Mouse (Mus musculus): ENCODE results near the gene Olfr350. TPM values are rescaled to one million over a fixed set of nuclear protein-coding genes. Genes with fewer than 3 reads are reported as not detected.

Olfr350 gene
- polyA plus RNA-seq (2017; shearing (Covaris generic)) = not detected

DNA sequence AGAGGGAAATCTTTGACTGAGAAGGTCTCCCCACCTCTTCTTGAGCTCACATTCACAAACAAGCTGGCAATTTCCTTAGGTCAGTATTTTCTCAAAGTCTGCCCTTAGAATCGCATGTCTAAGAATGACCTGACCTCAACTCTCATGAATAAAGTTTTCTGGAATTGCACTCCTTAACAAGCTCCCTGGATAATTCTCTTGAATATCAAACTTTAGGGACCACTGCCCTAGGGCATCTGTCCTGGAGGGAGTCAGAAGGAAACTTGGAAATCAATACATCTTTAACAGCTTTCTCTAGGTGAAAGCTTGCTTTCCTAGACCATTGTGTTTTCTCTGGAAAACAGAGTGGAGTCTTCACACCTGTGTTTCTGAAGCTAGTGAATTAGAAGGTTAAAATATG, at the start of gene Olfr350:
TSS of gene Olfr350 (plus strand) at position 301 of the 400 bp plus-strand sequence.
- ATAC-seq = no peak

DNA sequence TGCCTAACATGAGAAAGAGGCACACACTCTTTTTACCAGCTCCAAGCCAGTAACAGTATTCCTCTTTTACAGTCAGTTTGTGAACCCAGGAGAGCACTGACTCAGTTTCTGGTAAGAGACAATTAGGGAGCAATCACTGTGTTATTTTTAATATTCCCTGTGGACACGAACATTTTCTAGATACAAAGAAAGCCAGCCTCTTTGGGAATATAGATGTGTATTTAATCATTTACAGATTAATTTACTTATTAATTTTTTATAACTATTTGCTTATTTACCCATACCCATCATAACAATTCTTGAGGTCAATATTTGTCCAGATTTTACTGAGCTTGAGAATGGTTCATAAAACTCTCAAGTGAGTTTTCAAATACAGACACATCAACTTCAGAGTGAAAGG, 29.2 kb upstream of the Olfr350 start, which contains the start of gene Olfr3:
TSS of gene Olfr3 (minus strand) at position 101 of the 400 bp plus-strand sequence.
- no peak for ATAC-seq

DNA sequence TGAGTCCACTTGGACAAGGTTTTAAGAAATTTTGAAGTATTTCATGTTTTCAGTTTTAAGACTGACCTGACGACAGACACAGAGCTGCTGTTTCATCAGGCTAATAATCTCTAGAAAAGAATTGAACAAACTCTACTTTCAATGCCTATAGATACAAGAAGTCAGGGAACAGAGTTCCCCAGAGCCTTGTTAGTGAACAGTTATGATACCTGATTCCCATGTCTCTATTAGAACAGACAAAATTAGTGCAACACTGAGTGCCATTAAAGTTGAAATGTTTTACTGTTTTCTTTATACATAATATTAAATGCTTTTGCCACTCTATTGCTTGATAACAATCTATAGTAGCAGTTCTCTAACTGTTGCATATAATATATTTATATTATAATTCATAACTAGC, 16.4 kb downstream of the Olfr350 start, which contains the start of gene Olfr351:
TSS of gene Olfr351 (minus strand) at position 101 of the 400 bp plus-strand sequence.
- no peak for ATAC-seq

DNA sequence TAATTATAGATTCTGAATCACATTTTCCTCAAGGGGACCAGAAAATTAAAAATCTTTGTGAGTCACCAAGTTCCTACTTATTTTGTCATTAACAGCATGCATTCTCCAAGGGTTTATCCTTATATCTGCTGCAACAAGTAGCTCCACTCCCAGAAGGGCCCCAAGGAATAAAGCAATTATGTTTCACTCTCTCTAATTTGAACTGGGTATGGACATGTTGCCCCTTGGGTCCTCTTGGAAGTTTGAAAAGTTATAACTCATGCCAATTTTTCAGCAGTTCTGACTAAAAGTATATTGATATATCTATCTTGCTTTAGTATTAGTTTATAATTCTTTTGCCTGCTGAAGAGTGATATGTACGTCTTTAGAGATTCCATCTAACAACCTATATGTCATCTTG, 22.1 kb downstream of the Olfr350 start, which contains the start of gene Olfr352:
TSS of gene Olfr352 (plus strand) at position 301 of the 400 bp plus-strand sequence.
- no peak for ATAC-seq

DNA sequence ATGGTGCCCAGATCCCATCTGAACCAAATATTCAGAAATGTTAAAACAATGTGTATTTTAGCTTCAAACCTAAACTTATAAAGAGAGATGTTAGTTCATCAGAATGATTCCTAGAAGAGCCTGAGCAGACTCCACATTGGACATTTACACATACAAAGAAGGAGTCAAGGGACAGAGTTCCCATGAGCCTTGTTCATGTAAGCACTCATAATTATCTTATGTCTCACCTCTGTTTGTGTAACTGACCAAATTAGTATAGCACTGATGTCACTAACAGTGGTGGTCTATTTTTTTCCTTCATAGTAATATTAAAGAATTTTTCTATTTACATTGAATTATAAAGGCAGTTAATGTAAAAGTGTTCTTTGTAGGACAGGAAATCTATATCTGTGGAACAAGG, 46.7 kb downstream of the Olfr350 start, which contains the start of gene Olfr353:
TSS of gene Olfr353 (minus strand) at position 101 of the 400 bp plus-strand sequence.
- ATAC-seq = no peak

DNA sequence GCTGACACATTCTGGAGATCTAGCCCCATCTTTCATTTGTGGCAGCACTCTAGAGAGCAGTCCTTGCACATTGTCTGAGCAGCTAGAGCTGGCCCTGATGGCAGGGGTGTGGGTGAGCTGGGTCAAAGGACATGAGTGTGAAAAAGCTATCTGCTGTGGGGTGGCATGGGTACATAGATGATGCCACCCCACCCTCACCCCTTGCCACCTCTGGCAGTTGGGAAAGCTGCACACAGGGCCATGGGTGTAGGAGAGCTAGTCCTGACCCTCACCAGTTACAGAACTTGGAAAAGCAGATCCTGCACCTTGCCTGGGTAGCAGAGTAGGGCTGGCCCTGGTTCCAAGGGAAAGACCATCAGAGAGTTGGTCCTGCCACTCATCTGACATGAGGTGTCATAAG, 51.0 kb downstream of the Olfr350 start:
- ATAC-seq = no peak

Other genes starting within 250 kb of the Olfr350 start
- not detected for gene Olfr345, start 206.3 kb upstream of the Olfr350 start, polyA plus RNA-seq (2017; shearing (Covaris generic))
- gene Olfr346, start 160.5 kb upstream of the Olfr350 start, polyA plus RNA-seq (2017; shearing (Covaris generic)) = under 1 TPM in 1 of 2 experiments, not detected in 1; 0.29 TPM
- gene Olfr347, start 114.4 kb upstream of the Olfr350 start, polyA plus RNA-seq (2017; shearing (Covaris generic)) = not detected
- not detected for gene Olfr348, start 62.0 kb upstream of the Olfr350 start, polyA plus RNA-seq (2017; shearing (Covaris generic))
- gene Olfr50, start 55.8 kb upstream of the Olfr350 start, polyA plus RNA-seq (2017; shearing (Covaris generic)) = not detected
- gene Olfr3, start 29.3 kb upstream of the Olfr350 start, polyA plus RNA-seq (2017; shearing (Covaris generic)) = not detected
- not detected for gene Olfr351, start 16.4 kb downstream of the Olfr350 start, polyA plus RNA-seq (2017; shearing (Covaris generic))
- gene Olfr352, start 22.1 kb downstream of the Olfr350 start, polyA plus RNA-seq (2017; shearing (Covaris generic)) = not detected
- gene Olfr353, start 46.6 kb downstream of the Olfr350 start, polyA plus RNA-seq (2017; shearing (Covaris generic)) = not detected
- gene Olfr354, start 59.4 kb downstream of the Olfr350 start, polyA plus RNA-seq (2017; shearing (Covaris generic)) = not detected
- gene Olfr355, start 82.6 kb downstream of the Olfr350 start, polyA plus RNA-seq (2017; shearing (Covaris generic)) = under 1 TPM in 1 of 2 experiments, not detected in 1; 0.15 TPM
- not detected for gene Olfr356, start 90.8 kb downstream of the Olfr350 start, polyA plus RNA-seq (2017; shearing (Covaris generic))
- not detected for gene Olfr357, start 147.5 kb downstream of the Olfr350 start, polyA plus RNA-seq (2017; shearing (Covaris generic))
- not detected for gene Olfr358, start 163.0 kb downstream of the Olfr350 start, polyA plus RNA-seq (2017; shearing (Covaris generic))
- not detected for gene Olfr360, start 219.4 kb downstream of the Olfr350 start, polyA plus RNA-seq (2017; shearing (Covaris generic))
- gene Olfr361, start 243.0 kb downstream of the Olfr350 start, polyA plus RNA-seq (2017; shearing (Covaris generic)) = not detected